Mouse (Mus musculus): ENCODE measurements around the gene Ntf5. TPM values are rescaled to one million over a fixed set of nuclear protein-coding genes. Genes with fewer than 3 reads are reported as not detected.
A peak's percentile ranks its signal among the peaks of the same experiment; 100 is the strongest.

Ntf5 gene
- 0.10 TPM in 1 of 2 replicates, not detected in the other for polyA plus RNA-seq (2015; fragmentation: Nextera tagmentation; extraction: Ambion mirVana)

DNA sequence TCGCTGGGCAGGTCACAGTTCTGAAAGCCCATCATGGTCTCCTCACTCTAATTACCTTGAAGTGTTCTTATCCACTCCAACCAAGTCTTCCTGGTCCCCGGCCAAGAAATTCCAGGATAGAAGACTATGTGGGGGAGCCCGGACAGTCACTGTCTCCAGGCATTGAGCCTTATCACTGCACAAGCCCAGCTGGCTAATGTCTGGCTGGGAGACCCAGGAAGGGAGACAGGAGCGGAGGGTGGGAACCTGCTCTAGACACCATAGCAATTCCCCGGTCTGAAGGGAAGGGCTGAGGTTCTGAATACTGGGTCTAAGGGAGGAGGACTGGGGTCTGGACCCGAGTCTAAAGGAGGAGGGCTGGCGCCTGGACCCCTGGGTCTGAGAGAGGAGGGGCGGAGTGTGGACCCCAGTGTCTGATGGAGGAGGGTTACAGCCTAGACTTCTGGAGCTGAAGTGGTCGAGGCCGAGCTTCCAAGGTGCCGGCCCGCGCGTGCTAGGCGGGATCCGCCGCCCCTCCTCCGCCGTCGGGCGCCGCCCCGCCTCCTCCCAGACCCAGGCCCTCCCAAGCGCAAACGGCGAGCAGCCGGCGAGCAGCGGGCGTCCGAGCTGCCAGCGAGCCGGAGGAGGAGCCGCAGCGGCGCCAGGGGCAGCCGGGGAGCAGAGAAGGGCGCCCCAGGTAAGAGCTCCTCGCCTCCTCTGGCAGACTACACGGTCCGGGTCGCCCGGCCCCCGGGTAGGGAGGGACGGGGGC is at the start of gene Ntf5:
Gene Ntf5 (plus strand): TSS at position 583 of the 751 bp plus-strand sequence.
- Histone ChIP-seq H3K9me3 (no peaks in the 10 kb centered on the region), H3K4me2 (peak within 1 kb of the TSS; percentile 88), H3K36me3 (replicated peaks) (no peaks in the 10 kb centered on the region), H3K9ac (peak within 1 kb of the TSS; percentile 46), H3K27ac (no peak within 1 kb of the TSS), H3K27me3 (replicated peaks) (peaks cover 95% of the 10 kb centered on the region), H3K4me1 (peaks cover 11% of the 10 kb centered on the region), H3K4me3 (peak within 1 kb of the TSS; percentile 44)
- ATAC-seq (replicated peaks): peak; percentile 62
- WGBS: 3% methylated on average over 35 of the region's 45 CpGs

DNA sequence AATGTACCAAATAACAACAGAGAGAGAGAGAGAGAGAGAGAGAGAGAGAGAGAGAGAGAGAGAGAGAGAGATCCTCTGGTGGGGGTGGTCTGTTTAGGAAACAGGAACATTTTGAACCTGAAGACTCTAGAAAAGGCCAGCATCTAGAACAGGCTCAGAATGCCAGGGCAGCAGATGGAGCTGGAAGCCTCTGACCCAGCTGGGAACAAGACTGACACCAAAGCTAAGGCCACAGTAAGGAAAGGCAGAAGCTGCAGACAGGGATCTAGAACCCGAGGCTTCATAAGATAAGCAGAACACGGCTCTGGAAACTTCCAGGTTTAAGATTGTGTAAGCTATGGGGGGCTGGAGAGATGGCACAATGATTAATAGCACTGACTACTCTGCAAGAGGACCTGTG is 49.5 kb upstream of the Ntf5 start:
- H3K27me3 ChIP-seq (replicated peaks): peaks cover 2% of the 10 kb centered on the region; the same call in 1 of the 2 replicates
- no peak overlapping the region for H3K27ac ChIP-seq
- H3K9ac ChIP-seq: no peak overlapping the region
- peaks cover 52% of the 10 kb centered on the region for H3K4me1 ChIP-seq
- H3K9me3 ChIP-seq: no peaks in the 10 kb centered on the region
- 92% methylated on average over 2 of the region's 2 CpGs for WGBS
- no peak overlapping the region for H3K4me3 ChIP-seq
- no peak for ATAC-seq (replicated peaks)
- H3K4me2 ChIP-seq: no peak overlapping the region
- H3K36me3 ChIP-seq (replicated peaks): no peaks in the 10 kb centered on the region

DNA sequence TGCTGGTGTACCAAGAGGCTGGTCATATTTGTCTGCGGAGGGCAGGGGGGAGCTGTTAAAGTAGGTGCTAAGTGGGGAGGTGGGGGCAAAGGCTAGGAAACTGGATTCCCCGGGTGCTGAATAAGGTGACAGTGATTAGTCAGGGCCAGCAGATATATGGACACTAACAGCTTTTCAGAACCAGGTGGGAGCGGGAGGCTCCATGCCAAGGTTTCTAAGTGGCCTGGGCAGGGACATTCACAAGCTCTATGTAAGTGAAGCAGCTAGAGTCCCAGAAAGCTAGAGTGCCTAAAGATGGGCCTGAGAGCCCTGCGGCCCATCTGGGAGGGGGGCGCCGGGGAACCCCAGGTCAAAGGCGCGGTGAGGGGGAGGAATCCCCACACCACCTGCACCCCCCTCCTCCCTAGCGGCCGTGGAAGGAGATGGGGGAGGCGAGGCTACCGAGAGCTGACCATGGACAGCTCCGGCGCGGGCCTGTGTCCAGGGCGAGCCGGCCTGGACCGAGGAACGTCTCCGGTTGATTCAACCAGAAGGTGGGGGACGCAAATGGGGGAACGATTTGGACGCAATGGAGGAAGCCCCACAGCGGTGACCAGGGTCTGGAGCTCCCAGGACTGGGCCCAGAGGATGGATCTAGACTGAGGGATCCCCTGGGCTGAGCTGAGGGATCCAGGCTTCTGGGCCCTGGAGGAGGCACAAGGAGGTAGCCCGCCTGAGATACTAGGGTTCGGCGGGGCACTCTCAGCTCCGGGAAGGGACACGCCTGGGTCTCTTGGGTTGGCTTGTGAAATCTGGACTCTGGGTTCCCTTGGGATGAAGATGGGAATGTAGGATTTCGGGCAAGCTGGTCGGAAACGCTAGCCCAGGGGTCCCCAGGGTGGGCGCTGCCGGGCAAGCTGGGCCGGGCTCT is 47.5 kb upstream of the Ntf5 start:
- Histone ChIP-seq H3K4me2 (peak overlapping the region; percentile 74), H3K9ac (peak overlapping the region; percentile 85), H3K36me3 (replicated peaks) (no peaks in the 10 kb centered on the region), H3K27ac (peak overlapping the region; percentile 78), H3K9me3 (no peaks in the 10 kb centered on the region), H3K27me3 (replicated peaks) (peaks cover 7% of the 10 kb centered on the region; the same call in 1 of the 2 replicates), H3K4me3 (peak overlapping the region; percentile 74), H3K4me1 (peaks cover 70% of the 10 kb centered on the region)
- ATAC-seq (replicated peaks): no peak
- WGBS: 5% methylated on average over 28 of the region's 35 CpGs

DNA sequence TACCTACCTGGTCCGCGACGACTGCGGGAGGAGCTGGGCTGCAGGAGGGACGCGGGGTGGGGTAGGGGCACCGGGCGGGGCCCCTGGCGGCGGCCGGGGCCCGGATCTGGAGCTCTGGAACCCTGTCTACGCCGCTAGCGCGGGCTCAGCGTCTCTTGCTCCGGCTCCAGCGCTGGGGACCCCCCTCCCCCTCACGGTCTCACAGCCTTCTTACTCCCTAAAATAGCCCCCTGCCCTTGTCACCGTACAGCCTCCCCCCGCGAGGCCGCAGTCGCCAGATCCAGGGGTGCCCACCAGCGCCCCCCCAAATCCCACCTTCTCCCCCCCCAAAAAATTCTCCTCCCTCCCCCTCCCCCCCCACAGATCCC is 46.9 kb upstream of the Ntf5 start, which contains the start of gene Ppfia3:
Gene Ppfia3 (minus strand): TSS at position 368 of the 368 bp plus-strand sequence.
- H3K4me2 ChIP-seq: peak within 1 kb of the TSS; percentile 77
- H3K9ac ChIP-seq: peak within 1 kb of the TSS; percentile 85
- H3K36me3 ChIP-seq (replicated peaks): no peaks in the 10 kb centered on the region
- WGBS: under 1% methylated on average over 24 of the region's 26 CpGs
- peak; percentile 52 for ATAC-seq (replicated peaks)
- H3K4me1 ChIP-seq: peaks cover 64% of the 10 kb centered on the region
- peak within 1 kb of the TSS; percentile 85 for H3K27ac ChIP-seq
- peaks cover 7% of the 10 kb centered on the region; the same call in 1 of the 2 replicates for H3K27me3 ChIP-seq (replicated peaks)
- no peaks in the 10 kb centered on the region for H3K9me3 ChIP-seq
- peak within 1 kb of the TSS; percentile 74 for H3K4me3 ChIP-seq

DNA sequence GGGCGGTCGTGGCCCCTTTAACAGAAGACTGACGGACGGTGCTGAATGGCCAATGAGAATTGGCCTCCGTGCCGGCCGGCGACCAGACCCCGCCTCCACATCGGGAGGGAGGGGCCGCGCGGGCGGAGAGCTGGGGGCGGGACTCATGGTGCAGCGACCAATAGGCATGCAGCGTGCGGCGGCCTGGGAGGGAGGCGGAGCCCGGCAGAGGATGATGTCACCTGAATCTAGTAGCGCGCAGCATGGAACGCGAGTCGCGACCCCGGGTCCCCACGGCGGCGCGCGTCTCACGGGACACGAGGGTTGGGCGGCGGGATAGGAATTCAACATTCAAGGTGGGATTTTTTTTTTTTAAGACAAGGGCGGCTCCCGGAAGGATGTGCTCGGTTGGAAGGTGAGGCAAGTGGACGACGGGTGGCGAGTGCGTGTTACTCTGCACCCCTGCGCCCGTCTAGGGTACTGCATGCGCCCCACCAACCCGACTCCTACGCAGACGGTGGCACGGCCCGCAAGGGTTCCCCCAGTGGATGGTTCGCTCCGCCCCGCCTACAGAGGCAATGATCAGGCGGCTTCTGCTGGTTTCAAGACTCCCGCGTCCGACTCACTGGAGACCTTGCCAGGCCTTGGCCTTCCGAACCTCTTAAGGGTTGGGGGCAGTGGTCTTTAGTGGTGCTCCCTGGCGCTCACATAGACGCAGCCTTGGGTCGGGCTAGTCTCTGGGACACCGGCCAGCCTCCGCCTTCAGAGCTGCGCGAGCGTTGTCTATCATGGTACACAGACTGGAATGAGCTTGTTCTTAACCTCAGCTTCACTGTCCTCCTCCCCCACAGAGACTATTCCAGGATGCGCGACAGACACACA is 46.2 kb upstream of the Ntf5 start:
- Histone ChIP-seq H3K4me2 (peak overlapping the region; percentile 77), H3K4me1 (peaks cover 58% of the 10 kb centered on the region), H3K9me3 (no peaks in the 10 kb centered on the region), H3K27me3 (replicated peaks) (peaks cover 7% of the 10 kb centered on the region; the same call in 1 of the 2 replicates), H3K9ac (peak overlapping the region; percentile 85), H3K36me3 (replicated peaks) (no peaks in the 10 kb centered on the region), H3K27ac (peak overlapping the region; percentile 85), H3K4me3 (peak overlapping the region; percentile 74)
- WGBS: 1% methylated on average over 70 of the region's 70 CpGs
- ATAC-seq (replicated peaks): peak; percentile 89

DNA sequence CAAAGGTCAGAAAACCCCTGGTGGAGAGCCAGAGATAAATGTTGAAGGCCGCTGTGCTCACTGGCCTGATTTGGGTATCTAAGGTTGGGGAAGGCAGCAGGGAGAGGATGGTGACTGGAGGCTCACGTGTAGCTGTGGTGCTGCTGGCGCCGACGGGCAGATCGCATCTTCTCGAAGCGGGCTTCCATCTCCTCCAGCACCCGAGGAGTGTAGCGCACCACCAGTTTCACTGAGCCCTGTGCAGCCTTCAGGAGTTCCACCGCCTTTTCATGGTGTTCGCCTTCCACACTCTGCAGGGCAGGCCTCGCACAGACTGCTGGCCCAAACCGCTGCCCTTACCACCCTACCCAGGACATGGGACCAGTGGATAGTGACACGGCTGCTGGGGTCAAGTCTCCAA is 45.3 kb upstream of the Ntf5 start:
- Histone ChIP-seq H3K27ac (peak overlapping the region; percentile 85; the same call in 1 of the 2 replicates), H3K27me3 (replicated peaks) (peaks cover 7% of the 10 kb centered on the region; the same call in 1 of the 2 replicates), H3K9me3 (no peaks in the 10 kb centered on the region), H3K36me3 (replicated peaks) (no peaks in the 10 kb centered on the region; the same call in 1 of the 2 replicates), H3K4me3 (peak overlapping the region; percentile 74), H3K4me2 (peak overlapping the region; percentile 77), H3K9ac (peak overlapping the region; percentile 64), H3K4me1 (peaks cover 49% of the 10 kb centered on the region)
- no peak for ATAC-seq (replicated peaks)
- 86% methylated on average over 15 of the region's 15 CpGs for WGBS

DNA sequence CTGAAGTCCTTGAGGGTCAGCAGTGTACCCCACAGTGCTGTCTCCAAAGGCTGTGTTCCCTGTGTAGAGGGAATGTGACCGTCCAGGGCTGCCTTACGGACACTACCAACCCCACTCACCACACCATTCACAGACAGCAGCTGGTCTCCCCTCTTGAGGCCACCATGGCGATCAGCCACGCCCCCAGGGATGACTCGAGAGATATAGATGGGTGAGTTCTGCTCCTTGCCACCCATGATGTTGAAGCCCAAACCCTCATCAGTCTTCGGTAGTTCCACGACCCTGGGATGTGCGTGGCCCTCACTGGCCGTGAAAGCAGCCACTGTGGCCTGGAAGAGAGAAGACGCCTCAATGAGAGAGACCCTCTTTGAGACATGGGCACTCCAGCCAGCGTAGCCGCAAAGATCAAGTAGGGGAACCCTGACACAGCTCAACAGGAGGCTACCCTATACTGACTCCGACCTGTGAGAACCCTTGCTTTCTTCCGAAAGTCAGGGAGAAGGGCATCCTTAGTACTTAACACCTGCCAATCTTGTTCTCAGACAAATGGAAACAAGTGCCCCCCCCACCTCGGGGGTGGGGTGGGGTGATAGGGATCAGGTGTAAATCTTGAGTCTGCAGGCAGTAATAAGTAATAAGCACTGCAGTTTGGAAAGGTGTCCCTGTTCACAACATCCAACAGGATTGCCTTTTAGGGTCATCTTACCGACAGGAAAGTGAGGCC is 44.3 kb upstream of the Ntf5 start:
- Histone ChIP-seq H3K27ac (no peak overlapping the region), H3K4me3 (peak overlapping the region; percentile 48), H3K4me2 (peak overlapping the region; percentile 97), H3K9ac (no peak overlapping the region), H3K4me1 (peaks cover 44% of the 10 kb centered on the region), H3K36me3 (replicated peaks) (peaks cover 3% of the 10 kb centered on the region), H3K9me3 (no peaks in the 10 kb centered on the region), H3K27me3 (replicated peaks) (peaks cover 7% of the 10 kb centered on the region; the same call in 1 of the 2 replicates)
- WGBS: 76% methylated on average over 16 of the region's 16 CpGs
- no peak for ATAC-seq (replicated peaks)

DNA sequence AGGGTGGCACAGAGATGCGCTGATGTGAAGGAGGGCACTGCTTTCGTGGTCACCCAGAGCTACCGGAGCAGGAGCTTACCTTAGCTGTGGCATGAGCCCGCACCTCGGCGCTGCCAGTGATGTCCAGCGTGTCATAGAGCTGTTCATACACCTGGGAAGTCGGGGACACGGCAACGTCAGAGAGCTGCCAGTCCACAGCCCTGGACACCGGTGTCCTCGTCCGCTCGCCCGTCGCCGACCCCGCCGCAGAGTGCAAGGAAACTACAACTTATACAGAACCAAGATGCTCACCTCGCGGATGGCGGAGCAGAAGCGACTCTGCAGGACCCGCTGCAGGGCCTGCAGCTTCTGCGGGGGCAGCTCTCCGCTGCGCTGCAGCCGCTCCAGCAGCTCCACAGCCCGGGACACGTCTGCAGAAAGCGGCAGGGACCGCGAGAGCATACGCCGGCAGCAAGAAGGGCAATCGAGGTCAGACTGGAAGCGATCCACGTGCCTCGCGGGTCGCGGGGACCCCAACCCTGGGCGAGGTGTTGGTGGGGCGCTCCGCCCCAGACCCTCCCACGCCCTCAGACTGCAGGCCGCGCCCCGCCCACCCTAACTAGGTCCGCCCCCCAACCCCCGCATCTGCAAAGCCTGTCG is 43.5 kb upstream of the Ntf5 start:
- peak; percentile 12 for ATAC-seq (replicated peaks)
- peak overlapping the region; percentile 57 for H3K9ac ChIP-seq
- peaks cover 7% of the 10 kb centered on the region; the same call in 1 of the 2 replicates for H3K27me3 ChIP-seq (replicated peaks)
- H3K36me3 ChIP-seq (replicated peaks): peaks cover 6% of the 10 kb centered on the region
- H3K4me1 ChIP-seq: peaks cover 40% of the 10 kb centered on the region
- 10% methylated on average over 45 of the region's 52 CpGs for WGBS
- H3K4me2 ChIP-seq: peak overlapping the region; percentile 97
- peak overlapping the region; percentile 48 for H3K4me3 ChIP-seq
- 0 out of 2 replicates have a peak overlapping the region, but pooled peaks have one; percentile 35 for H3K27ac ChIP-seq
- H3K9me3 ChIP-seq: no peaks in the 10 kb centered on the region

DNA sequence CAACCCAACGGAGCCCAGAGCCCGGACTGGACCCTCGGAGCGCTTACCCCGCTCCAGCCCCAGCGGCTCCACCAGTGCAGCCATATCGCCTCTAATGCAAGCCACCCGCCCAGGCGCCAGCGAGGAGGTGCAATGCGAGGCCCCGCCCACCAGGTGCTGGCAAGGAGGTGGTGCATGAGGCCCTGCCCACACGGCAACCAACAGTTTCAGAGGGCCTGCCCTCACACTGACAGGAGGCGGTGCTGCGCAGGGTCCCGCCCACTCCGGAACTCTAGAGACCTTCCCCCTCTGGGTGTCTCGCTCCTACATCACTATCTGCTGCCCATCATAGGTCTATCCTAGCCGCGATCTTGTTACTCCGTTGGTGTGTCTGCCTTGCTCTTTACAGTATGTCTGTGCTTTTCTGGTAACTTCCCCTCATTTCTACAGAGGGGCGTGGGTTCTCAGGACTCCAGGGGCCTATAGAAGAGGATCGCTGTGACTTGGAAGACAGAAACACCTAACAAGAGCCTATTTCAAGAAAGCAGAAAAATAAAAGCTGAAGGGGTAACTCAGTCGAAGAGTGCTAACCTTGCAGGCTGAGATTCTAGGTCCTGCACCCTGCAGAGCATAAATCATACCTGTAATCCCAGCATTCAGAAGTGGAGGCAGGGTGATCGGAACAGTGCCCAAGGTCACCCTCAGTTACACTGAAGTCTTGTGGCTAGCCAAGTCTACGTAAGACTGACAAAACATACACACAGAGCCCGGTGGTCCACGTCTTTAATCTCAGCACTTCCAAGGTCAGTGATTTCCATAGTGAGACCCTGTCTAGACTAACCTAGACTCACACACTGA is 42.8 kb upstream of the Ntf5 start, which contains the start of gene Lin7b:
Gene Lin7b (minus strand): TSS at position 109 of the 837 bp plus-strand sequence.
- Histone ChIP-seq H3K36me3 (replicated peaks) (peaks cover 12% of the 10 kb centered on the region), H3K4me3 (peak within 1 kb of the TSS; percentile 48), H3K9me3 (no peaks in the 10 kb centered on the region), H3K4me1 (peaks cover 32% of the 10 kb centered on the region), H3K27ac (peak within 1 kb of the TSS; percentile 35; the same call in 1 of the 2 replicates), H3K27me3 (replicated peaks) (peaks cover 7% of the 10 kb centered on the region; the same call in 1 of the 2 replicates), H3K9ac (peak within 1 kb of the TSS; percentile 57), H3K4me2 (peak within 1 kb of the TSS; percentile 97)
- ATAC-seq (replicated peaks): peak; percentile 40
- WGBS: 10% methylated on average over 28 of the region's 28 CpGs

DNA sequence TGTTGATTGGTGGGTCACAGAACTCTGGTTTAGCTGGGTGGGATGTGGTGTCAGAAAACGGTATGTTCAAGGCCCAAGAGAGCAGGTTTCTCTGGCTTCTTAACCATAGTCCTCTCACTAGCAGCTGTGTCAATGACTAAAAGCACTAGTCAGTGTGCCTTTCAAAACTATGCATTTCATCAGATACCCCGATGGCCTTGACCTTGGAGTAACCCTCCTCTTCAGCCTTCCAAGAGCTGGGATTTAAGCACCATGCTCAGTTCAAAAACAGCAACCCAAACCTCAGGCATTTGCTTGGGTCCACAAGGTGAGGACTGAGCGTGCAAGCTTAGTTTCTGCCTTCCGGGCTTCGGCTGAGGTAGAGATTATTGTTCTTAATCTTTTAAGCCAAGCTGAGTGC is 41.1 kb upstream of the Ntf5 start:
- 86% methylated on average over 5 of the region's 5 CpGs for WGBS
- no peak overlapping the region for H3K4me3 ChIP-seq
- H3K27ac ChIP-seq: no peak overlapping the region
- H3K4me1 ChIP-seq: peaks cover 29% of the 10 kb centered on the region
- peaks cover 7% of the 10 kb centered on the region; the same call in 1 of the 2 replicates for H3K27me3 ChIP-seq (replicated peaks)
- no peak overlapping the region for H3K4me2 ChIP-seq
- H3K9ac ChIP-seq: no peak overlapping the region
- ATAC-seq (replicated peaks): no peak
- peaks cover 29% of the 10 kb centered on the region for H3K36me3 ChIP-seq (replicated peaks)
- H3K9me3 ChIP-seq: no peaks in the 10 kb centered on the region

All from midbrain, embryonic 15.5 days (tissue).